Mouse (Mus musculus) erythroid progenitor cell, adult 5-6 weeks (primary cell): ENCODE data around the gene Ncoa6. TPM values are rescaled to one million over a fixed set of nuclear protein-coding genes. Genes with fewer than 3 reads are reported as not detected.
"Not testable (repeated sequence)": the region's sequence is repeated elsewhere in the genome, so short reads cannot be mapped to it uniquely, and the experiment has no call there.

Experiments used
- ATAC-seq: replicated peaks from 2 replicates; pipeline ENCODE4 v1.8.0; 2016; ENCODE audit warnings: moderate number of reproducible peaks, mild to moderate bottlenecking, moderate TSS enrichment, inconsistent platforms; ENCODE audit not compliant: poor library complexity, low FRiP score, severe bottlenecking
- total RNA-seq, 2 experiments: library from RNA; stranded (forward) in 1 of 2; stranded (reverse) in 1 of 2; fragments of 150-400 nt in 1 of 2; fragments of 186-747, 209-891 nt in 1 of 2; gene quantifications; 2 replicates each; pipeline versions ENCODE4 v1.2.3 to v1.2.4; 2015 to 2017; ENCODE audit warnings: low replicate concordance in 2 of 2

Gene Ncoa6
- total RNA-seq, 2 experiments from 2014 or later, result 19.4 to 66.7 TPM

- not testable (repeated sequence) for ATAC-seq
These were observed 25.8 kb downstream of the Ncoa6 start for GRCm38 (mm10) chr2:155447906-155448305.

GRCm38 (mm10) chr2:155443446-155443845 lies 30.2 kb downstream of the Ncoa6 start:
- ATAC-seq, result no peak

GRCm38 (mm10) chr2:155442916-155443315 lies 30.8 kb downstream of the Ncoa6 start:
- ATAC-seq, result no peak

- ATAC-seq, result no peak
These were observed 37.2 kb downstream of the Ncoa6 start for GRCm38 (mm10) chr2:155436445-155436844.

- ATAC-seq, result no peak
These were observed 52.8 kb downstream of the Ncoa6 start for GRCm38 (mm10) chr2:155420911-155421310.

- no peak for ATAC-seq
These were observed 69.1 kb downstream of the Ncoa6 start for GRCm38 (mm10) chr2:155404635-155405034.

- ATAC-seq, result no peak
These were observed 71.8 kb downstream of the Ncoa6 start for GRCm38 (mm10) chr2:155401926-155402325.

- ATAC-seq, result no peak
These were observed 73.4 kb downstream of the Ncoa6 start for GRCm38 (mm10) chr2:155400276-155400675.

GRCm38 (mm10) chr2:155394586-155394985 lies 79.1 kb downstream of the Ncoa6 start:
- no peak for ATAC-seq

- ATAC-seq, result no peak
These were observed 85.1 kb downstream of the Ncoa6 start for GRCm38 (mm10) chr2:155388573-155388972.

- ATAC-seq, result no peak
These were observed 86.6 kb downstream of the Ncoa6 start for GRCm38 (mm10) chr2:155387052-155387451.

GRCm38 (mm10) chr2:155386534-155386899 lies 87.2 kb downstream of the Ncoa6 start:
- ATAC-seq, result no peak

- no peak for ATAC-seq
These were observed 87.8 kb downstream of the Ncoa6 start for GRCm38 (mm10) chr2:155385731-155386533.

GRCm38 (mm10) chr2:155385090-155385489 lies 88.6 kb downstream of the Ncoa6 start:
- ATAC-seq, result peak; percentile 36

- ATAC-seq, result no peak
These were observed 90.8 kb downstream of the Ncoa6 start for GRCm38 (mm10) chr2:155382791-155383438.

GRCm38 (mm10) chr2:155382332-155382700 lies 91.4 kb downstream of the Ncoa6 start:
- ATAC-seq, result peak; percentile 4; the same call in 1 of the 2 replicates

- peak; percentile 91 for ATAC-seq
These were observed 91.9 kb downstream of the Ncoa6 start for GRCm38 (mm10) chr2:155381643-155382331.

- ATAC-seq, result no peak
These were observed 92.6 kb downstream of the Ncoa6 start for GRCm38 (mm10) chr2:155381060-155381437.

- no peak for ATAC-seq
These were observed 93.2 kb downstream of the Ncoa6 start, which contains the start of gene Trp53inp2 for GRCm38 (mm10) chr2:155380261-155381059. Trp53inp2 (plus strand) TSS chr2:155381059.

- ATAC-seq, result no peak
These were observed 97.5 kb downstream of the Ncoa6 start for GRCm38 (mm10) chr2:155376191-155376590.
